Mouse (Mus musculus) E14TG2a.4 (cell line): Measurements from ENCODE around the gene Cryba4.

Experiments
- H3K27me3 ChIP-seq: 2 replicates; pipeline ENCODE4 v1.6.1; 2014; ENCODE audit warnings: low read length, control low read depth; ENCODE audit not compliant: insufficient read depth
- H3K36me3 ChIP-seq: 2 replicates; pipeline ENCODE4 v1.6.1; 2014; ENCODE audit warnings: low read length, control low read depth; ENCODE audit not compliant: insufficient read depth
- H3K4me1 ChIP-seq: replicated peaks from 2 replicates; pipeline ENCODE4 v1.6.1; 2014; ENCODE audit warnings: low read depth, low read length, control low read depth
- H3K4me3 ChIP-seq: replicated peaks from 2 replicates; pipeline ENCODE4 v1.5.1; 2014; ENCODE audit warnings: mild to moderate bottlenecking, low read length
- H3K9me3 ChIP-seq: 2 replicates; pipeline ENCODE4 v1.6.1; 2014; ENCODE audit warnings: low read length, control low read depth
- CTCF ChIP-seq: conservative IDR thresholded peaks from 2 replicates; pipeline ENCODE4 v1.5.1; 2014; ENCODE audit warnings: low read length
- NANOG ChIP-seq: IDR thresholded peaks from 2 replicates; pipeline ENCODE4 v1.6.1; 2014; ENCODE audit warnings: borderline replicate concordance, low read length, mixed read lengths
- POU5F1 ChIP-seq: IDR thresholded peaks from 2 replicates; pipeline ENCODE4 v1.6.1; 2014; ENCODE audit warnings: low read length, borderline replicate concordance

The Cryba4 gene

DNA sequence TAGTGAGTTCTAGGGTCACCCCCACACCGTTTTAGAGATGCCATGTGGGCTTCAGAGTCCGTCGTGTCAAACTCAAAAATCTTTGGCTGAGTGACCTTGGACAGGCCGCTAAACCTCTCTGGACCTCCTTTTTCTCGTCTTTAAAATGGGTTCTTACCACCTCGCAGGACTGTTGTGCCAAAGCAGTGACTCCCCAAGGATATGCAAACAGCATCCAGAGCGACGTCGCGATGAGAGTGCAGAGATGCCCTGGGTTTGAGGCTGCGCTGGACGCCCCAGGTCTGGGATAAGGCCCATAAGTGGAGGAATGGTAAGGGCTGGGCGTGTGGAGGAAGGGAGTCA lies 24.4 kb downstream of the Cryba4 start:
- Histone ChIP-seq H3K9me3 (0 out of 2 replicates have a peak, but pooled peaks cover 4% of the 10 kb centered on the region), H3K4me3 (peak overlapping the region; percentile 76), H3K4me1 (peaks cover 46% of the 10 kb centered on the region), H3K36me3 (no peaks in the 10 kb centered on the region), H3K27me3 (peaks cover 83% of the 10 kb centered on the region)
- TF ChIP-seq NANOG = no peak
- peak; percentile 35; the same call in 1 of the 2 replicates for TF ChIP-seq POU5F1
- TF ChIP-seq CTCF = no peak

DNA sequence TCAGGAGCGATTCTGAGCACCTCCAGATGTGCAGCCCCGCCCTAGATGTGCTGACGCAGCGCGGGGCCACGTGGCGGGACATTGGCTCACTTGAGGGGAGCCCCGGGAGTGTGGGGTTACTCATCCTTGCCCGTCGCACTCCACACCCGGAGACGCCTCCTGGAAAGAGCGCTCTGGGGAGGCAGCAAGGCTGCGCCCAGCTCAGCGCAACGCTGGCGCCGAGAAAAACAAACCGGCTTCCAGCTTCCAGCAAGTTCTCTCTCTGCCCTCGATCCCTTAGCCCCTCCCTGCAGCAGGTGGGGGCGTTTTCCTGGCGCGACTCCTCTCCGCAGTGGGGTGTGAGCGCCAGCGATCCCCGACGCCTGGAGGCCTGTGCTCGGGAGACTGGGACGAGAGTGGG lies 25.0 kb downstream of the Cryba4 start:
- no peaks in the 10 kb centered on the region for H3K36me3 ChIP-seq
- H3K27me3 ChIP-seq = peaks cover 83% of the 10 kb centered on the region
- H3K4me1 ChIP-seq = peaks cover 51% of the 10 kb centered on the region
- peak overlapping the region; percentile 76 for H3K4me3 ChIP-seq
- TF ChIP-seq NANOG (no peak), CTCF (no peak), POU5F1 (no peak)
- 0 out of 2 replicates have a peak, but pooled peaks cover 4% of the 10 kb centered on the region for H3K9me3 ChIP-seq

GRCm38 (mm10) chr5:112225591-112225990 lies 26.7 kb downstream of the Cryba4 start:
- no peaks in the 10 kb centered on the region for H3K36me3 ChIP-seq
- H3K9me3 ChIP-seq = peaks cover 11% of the 10 kb centered on the region
- no peak for TF ChIP-seq CTCF
- peaks cover 69% of the 10 kb centered on the region for H3K27me3 ChIP-seq
- no peak overlapping the region for H3K4me3 ChIP-seq
- peaks cover 52% of the 10 kb centered on the region for H3K4me1 ChIP-seq

DNA sequence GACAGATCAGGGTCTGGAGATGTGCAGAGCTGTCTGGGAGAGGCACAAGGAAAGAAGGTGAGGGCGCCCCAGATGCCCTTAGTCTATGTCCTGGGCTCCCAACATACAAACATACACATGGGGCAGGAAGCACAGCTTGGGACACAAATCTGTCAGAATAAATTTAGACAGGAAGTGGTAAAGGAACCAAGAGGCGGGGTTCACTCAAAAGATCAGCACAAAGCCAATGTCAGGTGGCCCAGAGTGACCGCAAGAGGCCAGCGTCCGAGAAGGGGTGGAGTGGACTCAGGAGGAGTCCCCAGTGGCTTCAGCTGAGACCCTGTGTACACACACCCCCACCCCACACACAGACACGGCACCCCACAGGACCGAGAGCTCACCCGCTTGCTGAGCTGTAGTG lies 32.1 kb downstream of the Cryba4 start:
- H3K36me3 ChIP-seq = no peaks in the 10 kb centered on the region

DNA sequence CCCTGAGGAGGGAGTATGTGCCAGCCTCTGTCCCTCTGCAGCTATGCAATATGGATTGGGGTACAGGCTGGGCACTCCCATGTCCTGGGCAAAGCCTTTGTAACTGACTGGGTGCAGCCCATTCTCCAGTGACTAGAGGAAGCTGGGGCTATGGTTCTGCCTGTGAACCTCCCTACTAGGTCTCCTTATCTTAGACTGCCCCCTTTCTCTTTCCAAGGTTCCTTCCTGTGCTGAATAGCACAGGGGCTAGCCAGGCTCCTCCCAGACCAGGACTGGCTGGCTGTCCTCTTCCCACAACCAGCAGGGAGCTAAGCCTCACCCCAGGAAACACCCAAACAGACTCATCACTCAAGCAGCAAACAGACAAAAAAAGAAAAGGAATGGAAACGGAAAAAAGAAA lies 32.9 kb downstream of the Cryba4 start:
- peaks cover 16% of the 10 kb centered on the region for H3K9me3 ChIP-seq
- H3K27me3 ChIP-seq = peaks cover 24% of the 10 kb centered on the region
- TF ChIP-seq POU5F1 (no peak), NANOG (no peak), CTCF (no peak)
- H3K4me3 ChIP-seq = no peak overlapping the region
- peaks cover 71% of the 10 kb centered on the region for H3K4me1 ChIP-seq
- no peaks in the 10 kb centered on the region for H3K36me3 ChIP-seq

More for the DNA sequence above, 32.1 kb downstream of the Cryba4 start:
- H3K4me3 ChIP-seq = no peak overlapping the region
- peaks cover 69% of the 10 kb centered on the region for H3K4me1 ChIP-seq
- TF ChIP-seq POU5F1 (no peak), NANOG (no peak), CTCF (no peak)
- peaks cover 32% of the 10 kb centered on the region for H3K27me3 ChIP-seq
- peaks cover 16% of the 10 kb centered on the region for H3K9me3 ChIP-seq

DNA sequence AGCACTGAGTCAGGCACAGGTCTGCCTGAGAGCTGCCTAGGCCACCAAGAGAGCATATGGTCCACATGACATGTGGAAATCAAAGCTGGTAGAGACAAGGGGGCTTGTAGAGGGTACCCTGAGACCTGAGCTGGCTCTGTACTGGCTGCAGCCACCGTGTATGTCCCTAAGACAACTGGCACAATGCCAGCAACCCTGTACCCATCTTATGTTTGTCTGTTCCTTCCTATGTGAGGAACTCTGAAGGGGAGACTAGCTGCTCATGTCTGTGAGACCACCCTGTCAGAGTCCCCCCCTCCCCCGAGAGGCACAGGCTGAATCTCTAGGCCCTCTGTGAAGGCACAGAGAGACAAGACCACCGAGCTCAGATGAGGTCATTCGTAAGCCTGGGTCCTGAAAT lies 33.6 kb downstream of the Cryba4 start:
- no peak overlapping the region for H3K4me3 ChIP-seq
- TF ChIP-seq POU5F1 = no peak
- no peak for TF ChIP-seq NANOG
- TF ChIP-seq CTCF = no peak
- no peaks in the 10 kb centered on the region for H3K36me3 ChIP-seq
- peaks cover 16% of the 10 kb centered on the region for H3K9me3 ChIP-seq
- H3K27me3 ChIP-seq = peaks cover 17% of the 10 kb centered on the region
- peaks cover 78% of the 10 kb centered on the region for H3K4me1 ChIP-seq

DNA sequence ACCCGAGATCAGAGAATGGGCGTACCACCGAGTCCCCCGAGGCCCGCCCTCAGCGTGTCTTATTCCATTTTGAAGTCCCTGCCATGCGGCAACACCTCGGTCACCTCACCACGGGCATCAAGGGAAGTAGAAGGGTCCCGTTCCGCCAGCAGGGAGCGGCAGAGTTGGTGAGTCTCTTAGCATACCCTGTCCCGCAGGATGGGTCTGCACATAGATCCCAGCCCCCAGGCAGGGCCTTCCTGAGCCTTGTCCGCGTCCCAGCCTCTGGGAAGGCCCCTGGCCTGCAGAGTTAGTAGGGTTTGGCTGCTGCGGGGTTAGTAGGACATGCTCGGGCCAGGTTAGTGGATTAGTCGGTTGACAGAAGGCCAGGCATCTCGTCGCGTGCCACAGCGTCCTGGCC lies 35.3 kb downstream of the Cryba4 start:
- TF ChIP-seq NANOG (no peak), CTCF (no peak), POU5F1 (no peak)
- Histone ChIP-seq H3K36me3 (no peaks in the 10 kb centered on the region), H3K9me3 (peaks cover 16% of the 10 kb centered on the region), H3K27me3 (peaks cover 15% of the 10 kb centered on the region; the same call in 1 of the 2 replicates), H3K4me3 (peak overlapping the region; percentile 67), H3K4me1 (peaks cover 81% of the 10 kb centered on the region)

- peaks cover 16% of the 10 kb centered on the region; the same call in 1 of the 2 replicates for H3K27me3 ChIP-seq
- peak overlapping the region; percentile 67; the same call in 1 of the 2 replicates for H3K4me3 ChIP-seq
- no peaks in the 10 kb centered on the region for H3K36me3 ChIP-seq
- H3K4me1 ChIP-seq = peaks cover 85% of the 10 kb centered on the region
- peaks cover 11% of the 10 kb centered on the region; the same call in 1 of the 2 replicates for H3K9me3 ChIP-seq
- TF ChIP-seq NANOG (no peak), POU5F1 (no peak), CTCF (no peak)
Observed at GRCm38 (mm10) chr5:112216335-112216734, 36.0 kb downstream of the Cryba4 start.

- peaks cover 88% of the 10 kb centered on the region for H3K4me1 ChIP-seq
- peaks cover 7% of the 10 kb centered on the region; the same call in 1 of the 2 replicates for H3K9me3 ChIP-seq
- H3K27me3 ChIP-seq = peaks cover 21% of the 10 kb centered on the region; the same call in 1 of the 2 replicates
- TF ChIP-seq CTCF (no peak), POU5F1 (no peak), NANOG (no peak)
- H3K36me3 ChIP-seq = no peaks in the 10 kb centered on the region
- H3K4me3 ChIP-seq = peak overlapping the region; percentile 67
Observed at GRCm38 (mm10) chr5:112215801-112216251, 36.5 kb downstream of the Cryba4 start.

- H3K36me3 ChIP-seq = no peaks in the 10 kb centered on the region
- peak overlapping the region; percentile 67 for H3K4me3 ChIP-seq
- peaks cover 3% of the 10 kb centered on the region; the same call in 1 of the 2 replicates for H3K9me3 ChIP-seq
- H3K27me3 ChIP-seq = peaks cover 22% of the 10 kb centered on the region; the same call in 1 of the 2 replicates
- no peak for TF ChIP-seq POU5F1
- TF ChIP-seq CTCF = no peak
- TF ChIP-seq NANOG = no peak
- H3K4me1 ChIP-seq = peaks cover 92% of the 10 kb centered on the region
Observed at GRCm38 (mm10) chr5:112215291-112215751, 37.0 kb downstream of the Cryba4 start.
